Mouse (Mus musculus) heart, adult 8-10 months (tissue): ENCODE data around the gene Clptm1. TPM values are rescaled to one million over a fixed set of nuclear protein-coding genes. Genes with fewer than 3 reads are reported as not detected.

Source experiments
- DNase-seq: peaks from one replicate; pipeline ENCODE4 v3.0.0; 2022; ENCODE audit warnings: low spot score
- total RNA-seq, 4 experiments: library from RNA; stranded (reverse); gene quantifications; 2 replicates each; pipeline ENCODE4 v1.2.4; 2022

Clptm1 gene
- total RNA-seq, 4 experiments from 2014 or later: 69.3 to 77.8 (median 72.6) TPM

DNA sequence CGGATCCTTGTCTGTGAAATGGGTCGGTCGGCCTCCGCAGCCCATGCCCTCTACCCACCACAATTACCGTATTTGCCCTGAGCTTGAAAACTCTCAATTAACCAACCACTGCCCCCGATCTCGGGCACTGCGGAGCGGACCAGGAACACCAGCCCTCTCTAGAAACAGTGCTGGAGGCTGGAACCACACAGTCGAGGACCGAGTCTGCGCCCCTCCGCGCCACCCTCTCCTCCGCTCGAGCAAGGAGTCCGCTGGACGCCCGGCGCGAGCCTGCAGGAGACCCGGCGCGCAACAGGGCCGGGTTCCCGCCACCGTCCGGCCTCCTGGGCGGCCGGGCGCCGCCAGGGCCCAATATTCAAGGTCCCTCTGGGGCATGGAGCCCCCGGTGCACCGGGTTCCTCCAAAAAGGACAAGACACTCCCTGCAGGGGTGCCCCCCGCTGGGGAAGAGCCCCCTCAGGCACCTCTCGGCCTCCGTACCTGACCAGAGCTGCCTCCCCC is 328 bp downstream of the Clptm1 start:
- no peak for DNase-seq

DNA sequence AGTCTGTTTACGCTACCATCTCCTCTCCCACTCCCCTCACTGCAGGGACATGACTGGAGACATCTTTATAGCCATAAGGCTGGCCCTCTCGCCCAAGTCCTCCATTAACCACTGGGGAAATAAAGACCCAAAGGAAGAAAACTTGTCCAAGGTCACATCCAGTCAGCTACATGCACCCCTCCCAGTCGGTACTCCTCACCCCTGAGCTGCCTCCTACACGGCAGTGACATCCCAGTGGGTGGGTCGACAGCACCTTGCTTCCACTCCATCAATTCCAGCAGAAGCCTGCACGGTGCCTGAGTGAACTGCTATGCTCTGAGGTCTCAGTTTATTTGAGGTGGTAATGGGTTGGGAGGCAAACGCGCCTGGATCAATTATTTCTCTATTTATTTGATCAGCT is 893 bp downstream of the Clptm1 start:
- DNase-seq: no peak

DNA sequence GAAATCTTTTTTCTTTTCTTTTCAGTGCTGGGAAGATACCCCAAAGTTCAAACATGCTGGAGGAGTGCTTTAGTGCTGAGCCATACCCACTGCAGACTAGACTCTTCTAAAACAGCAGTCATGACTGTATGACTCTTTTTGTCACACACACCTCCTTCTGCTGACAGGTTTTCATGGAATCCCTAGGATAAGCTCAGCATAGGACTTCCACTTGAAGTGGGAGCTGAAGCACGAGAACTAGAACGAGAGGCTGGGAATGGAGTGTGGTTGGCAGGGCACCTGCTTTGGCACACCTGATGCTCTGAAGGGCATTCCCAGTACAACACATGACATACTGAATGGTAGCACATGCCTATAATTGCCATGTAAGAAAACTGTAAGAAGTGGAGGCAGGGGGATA is 12.2 kb downstream of the Clptm1 start:
- peak; percentile 73 for DNase-seq

DNA sequence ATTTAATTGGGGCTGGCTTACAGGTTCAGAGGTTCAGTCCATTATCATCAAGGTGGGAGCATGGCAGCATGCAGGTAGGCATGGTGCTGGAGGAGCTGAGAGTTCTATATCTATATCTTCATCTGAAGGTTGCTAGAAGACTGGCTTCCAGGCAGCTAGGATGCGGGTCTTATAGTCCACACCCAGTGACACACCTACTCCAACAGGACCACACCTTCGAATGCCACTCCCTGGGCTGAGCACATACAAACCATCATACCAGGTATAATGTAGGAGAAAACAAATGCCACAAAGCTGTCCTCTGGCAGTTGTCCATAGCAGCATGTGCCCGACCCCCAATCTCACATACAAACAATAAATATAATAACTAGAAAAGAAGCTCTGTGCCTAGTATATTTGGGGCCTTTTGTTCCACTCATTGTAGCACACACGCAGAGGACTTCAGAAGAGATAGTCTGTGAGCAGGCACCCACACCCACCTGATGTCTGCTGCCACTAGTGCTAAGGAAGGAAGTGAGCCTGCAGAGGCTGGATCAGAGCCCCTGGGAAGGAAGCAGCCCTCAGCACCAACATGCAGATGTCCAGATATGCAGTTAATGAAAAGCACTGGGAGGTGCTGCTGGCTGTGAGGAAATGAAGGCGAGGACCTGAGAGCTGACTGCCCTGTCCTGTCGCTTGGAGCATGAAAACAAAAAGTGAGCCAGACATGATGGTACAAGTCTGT is 13.6 kb downstream of the Clptm1 start:
- no peak for DNase-seq

DNA sequence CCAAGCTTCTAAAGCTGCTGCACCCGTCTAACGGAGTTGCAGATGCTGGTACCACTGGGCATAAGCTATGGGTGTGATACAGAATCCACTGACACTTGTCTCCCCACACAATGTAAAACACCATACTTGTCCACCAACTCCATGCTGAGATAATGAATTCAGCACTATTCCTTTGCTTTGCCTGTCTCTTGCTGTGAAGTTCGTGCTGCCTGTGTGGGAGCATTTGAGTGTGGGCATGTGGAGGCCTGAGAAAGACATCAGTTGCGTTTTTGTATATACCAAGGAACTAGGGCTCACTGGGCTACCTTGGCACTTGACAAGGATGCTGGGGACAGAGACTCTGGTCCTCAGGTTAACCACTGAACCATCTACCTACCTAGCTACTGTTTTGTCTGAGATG is 23.6 kb downstream of the Clptm1 start:
- no peak for DNase-seq

DNA sequence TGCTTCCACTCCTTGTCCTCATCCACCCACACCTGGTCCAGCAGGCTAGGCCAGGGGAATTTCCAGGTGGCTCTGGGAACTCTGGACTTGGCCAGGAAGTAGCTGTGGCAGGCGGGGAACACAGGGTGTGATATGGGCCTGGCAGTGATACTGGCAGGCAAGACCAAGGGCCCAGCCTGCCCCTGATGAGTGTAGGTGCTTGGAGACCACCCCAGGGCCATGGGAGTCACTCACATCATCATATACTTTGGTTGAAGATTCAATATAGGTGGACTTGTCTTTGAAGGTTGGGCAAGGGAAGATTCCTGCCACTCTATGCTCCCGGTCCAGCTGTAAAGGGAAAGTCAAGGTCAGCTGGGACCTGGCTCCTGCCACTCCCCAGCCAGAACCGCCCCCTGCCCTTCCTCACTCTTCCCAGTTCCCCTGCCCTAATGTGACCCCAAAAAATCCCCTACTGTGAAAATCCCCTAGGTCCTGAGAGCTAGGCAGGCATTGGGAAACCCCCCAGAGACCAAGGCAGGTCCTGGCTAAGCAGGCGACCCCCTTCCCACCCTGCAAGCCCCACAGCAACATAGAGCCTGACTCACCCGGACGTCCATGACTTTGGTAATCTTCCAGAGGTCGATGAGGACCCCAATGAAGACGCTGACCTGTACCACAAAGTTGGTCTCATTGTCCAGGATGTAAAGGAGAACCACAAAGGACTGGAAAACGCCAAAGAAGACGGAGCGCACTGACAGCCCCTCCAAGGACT is 29.6 kb downstream of the Clptm1 start:
- no peak for DNase-seq

DNA sequence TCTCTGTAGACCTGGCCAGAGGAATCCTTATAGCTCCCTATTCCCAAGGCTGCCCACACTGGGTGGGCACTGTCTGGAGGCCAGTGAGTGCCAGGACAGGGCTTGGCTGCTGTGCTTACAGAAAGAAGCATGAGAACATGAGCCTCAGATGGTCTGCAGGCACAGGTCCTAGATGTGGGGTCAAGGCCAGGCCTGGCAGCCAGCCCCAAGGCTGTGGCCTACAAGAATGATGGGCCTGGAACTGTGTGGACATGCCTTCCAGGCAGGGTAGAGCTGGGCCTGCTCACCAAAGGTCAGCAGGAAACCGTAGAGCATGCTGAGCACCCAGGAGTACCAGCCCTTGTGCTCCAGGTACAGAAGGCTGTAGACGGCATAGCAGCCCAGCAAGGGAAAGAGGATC is 30.2 kb downstream of the Clptm1 start:
- DNase-seq: no peak

DNA sequence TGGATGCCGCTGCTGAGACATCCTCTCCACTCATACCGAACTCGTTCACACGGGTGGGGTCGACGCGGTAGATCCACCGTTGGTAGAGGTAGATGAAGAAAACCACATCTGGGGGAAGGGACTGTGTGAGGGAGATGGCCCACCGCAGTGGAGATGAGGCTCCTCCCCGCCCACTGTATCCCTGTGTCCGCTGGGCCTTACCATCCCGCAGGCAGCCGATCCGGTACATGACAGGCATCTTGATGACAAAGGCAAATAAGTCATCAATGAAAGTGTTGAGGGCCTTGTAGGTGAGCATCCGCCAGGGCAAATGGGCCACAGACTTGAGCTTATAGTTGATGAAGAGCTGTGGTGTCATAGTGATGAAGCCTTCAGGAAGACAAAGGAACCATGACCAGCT is 31.0 kb downstream of the Clptm1 start:
- no peak for DNase-seq

DNA sequence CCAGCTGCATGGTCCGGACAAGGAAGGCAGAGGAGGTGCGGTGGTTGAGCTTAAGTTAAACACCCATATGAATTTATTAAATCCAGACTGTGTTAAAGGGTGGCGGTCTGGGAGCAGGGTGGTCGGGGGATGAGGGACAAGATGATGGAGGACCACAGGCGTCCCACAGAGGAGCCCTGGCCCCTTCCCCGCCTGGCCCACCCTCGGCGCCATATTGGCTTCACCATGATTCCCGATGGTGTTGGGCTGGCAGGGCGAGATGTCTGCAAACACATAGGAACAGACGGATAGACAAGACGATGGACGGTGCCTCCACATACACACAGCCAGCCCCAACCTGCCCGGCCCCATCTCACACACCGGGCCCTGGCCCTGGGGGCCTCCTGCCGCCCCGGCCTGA is 31.6 kb downstream of the Clptm1 start:
- DNase-seq: no peak

DNA sequence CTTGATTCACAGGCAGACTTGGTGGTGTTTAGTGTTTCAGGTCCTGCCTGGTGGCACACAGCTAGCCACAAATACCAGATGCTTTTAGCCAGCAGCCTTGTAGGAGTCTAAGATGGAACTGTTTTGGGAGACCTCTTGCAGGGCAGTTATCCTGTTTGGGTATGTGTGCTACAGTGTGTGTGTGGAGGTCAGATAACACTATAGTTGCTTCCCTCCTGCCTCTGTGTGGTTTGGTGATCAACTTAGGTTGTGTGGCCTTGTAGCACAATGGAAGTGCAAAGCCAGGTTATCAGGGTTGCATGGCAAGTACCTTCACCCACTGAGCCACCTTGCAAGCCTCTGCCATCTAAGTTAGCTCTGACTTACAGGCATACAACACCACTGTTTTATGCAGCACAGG is 32.1 kb downstream of the Clptm1 start:
- no peak for DNase-seq

DNA sequence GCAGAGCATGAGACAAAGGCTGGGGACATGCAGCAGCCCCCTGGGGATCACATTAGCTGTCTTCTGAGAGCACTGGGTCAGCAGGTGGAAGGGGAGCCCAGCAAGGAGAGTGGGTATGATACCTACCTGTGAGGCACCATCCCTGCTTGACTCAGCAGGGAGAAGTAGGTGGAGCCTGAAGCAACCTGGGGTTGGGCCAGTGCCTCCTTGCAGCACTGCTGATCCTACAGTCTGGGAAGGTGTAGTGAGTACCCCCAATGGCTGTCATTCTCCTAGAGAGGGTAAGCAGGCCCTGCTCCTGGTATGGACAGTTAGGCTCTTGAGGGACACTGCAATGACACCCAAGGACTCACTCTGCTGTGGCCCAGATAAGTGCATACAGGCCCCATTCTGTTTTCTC is 32.6 kb downstream of the Clptm1 start:
- DNase-seq: no peak

DNA sequence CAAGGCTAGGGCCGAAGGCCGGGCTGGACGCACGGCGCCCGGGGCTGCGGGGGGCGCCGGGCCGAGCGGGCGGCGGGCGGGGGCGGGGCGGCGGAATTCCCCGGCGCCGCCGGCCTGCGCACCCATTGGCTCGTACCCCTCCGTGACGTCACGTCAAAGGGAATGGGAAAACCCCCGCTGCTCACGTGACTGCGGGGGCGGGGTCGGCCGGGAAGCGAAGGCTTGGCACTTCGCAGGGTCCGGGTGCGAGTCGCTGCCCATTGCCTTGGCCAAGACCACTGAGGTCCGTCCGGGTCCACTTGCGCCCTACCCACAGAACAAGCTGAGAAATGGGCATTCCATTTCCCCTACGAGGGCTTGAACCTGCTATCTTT is 35.5 kb downstream of the Clptm1 start, which contains the start of gene Relb:
Relb (minus strand) TSS at position 78 of the 374 bp plus-strand sequence.
- peak; percentile 89 for DNase-seq

DNA sequence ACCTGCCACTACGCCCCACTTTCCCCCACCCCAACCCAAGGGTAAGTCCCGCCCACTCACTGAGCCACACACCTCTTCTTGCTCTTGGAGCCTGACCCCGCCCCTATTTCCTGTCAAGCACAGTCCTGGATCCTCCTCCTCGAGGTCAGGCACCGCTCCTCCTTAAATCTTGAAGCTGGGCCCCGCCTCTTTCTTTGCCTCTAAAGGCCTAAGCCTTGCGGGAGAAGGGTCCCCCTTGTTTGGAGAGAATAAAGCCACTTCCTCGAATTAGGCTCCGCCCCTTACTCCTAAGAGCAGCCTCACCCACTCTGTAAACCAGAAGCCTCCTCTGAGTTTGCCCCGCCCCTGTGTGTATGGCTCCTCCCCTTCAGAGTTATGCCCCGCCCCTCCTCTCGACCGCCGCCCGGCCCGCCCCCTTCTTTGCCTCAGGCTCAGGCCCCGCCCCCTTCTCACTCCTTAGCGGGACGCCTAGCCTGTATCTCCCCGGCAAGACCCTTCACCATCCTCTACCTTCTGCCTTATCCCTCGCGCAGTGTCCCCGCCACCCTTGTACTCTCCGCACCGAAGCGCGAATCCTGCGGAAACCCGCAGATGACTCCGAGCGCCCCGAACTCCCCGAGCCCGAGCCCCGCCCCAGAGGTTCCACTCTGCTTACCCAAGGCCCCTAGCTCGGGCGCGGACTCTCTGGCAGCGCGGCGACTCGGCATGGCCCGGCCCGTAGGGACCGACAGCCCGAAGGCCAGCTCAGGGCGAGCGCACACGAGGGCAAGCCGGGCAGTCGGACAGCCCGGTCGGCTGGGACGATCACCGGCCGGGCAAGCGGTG is 36.1 kb downstream of the Clptm1 start:
- peak; percentile 96 for DNase-seq

DNA sequence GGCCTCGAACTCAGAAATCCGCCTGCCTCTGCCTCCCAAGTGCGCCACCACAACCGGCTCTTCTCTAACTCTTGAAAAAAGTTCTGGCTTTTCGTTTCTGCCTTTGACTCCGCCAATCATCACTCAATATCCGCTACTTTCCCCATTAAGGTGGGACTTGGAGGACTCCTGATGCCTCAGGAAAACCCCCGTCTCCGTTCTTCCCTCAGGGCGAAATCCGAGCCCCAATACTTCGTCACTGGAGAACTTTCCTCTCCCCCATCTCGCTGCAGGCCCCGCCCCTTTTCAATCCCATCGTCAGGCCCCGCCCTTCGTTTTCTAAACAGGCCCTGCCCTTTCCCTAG is 36.7 kb downstream of the Clptm1 start:
- DNase-seq: no peak

DNA sequence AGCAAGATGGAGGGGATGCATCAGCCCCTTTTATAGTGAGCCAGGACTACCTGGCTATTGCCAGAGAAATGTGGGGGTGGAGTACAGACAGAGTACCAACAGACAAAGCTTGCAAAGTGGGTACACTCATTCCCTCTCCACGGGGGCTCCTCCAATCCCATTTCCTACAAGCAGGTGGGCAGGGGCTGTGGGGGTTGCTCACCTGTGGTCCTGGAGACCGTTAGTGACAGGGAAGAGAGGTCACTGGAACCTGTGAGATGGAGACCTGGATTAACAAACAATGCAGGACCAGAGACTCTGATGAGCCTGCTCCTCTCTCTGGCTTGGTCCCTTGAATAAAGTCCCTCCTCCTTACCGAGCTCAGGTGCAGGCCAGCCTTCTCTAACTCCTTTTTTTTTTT is 37.1 kb downstream of the Clptm1 start:
- no peak for DNase-seq

DNA sequence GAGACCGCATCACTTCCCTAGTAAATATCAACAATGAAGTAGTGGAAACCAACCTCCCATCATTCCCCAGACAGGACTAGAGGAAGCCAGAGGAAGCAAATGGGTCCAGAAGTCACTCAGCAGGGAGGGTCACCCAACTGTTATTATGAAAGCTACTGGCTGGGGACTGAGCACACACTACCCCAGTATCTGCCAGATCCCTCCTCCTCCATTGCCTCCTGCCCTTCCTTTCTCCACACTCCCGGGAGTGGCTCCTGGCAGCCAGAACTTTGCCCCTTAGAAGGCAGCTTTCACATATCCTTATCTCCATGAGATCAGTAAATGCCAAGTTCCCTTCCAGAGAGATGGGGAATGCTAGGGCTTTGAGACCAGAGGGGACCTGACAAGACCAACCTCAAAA is 41.4 kb downstream of the Clptm1 start:
- no peak for DNase-seq

DNA sequence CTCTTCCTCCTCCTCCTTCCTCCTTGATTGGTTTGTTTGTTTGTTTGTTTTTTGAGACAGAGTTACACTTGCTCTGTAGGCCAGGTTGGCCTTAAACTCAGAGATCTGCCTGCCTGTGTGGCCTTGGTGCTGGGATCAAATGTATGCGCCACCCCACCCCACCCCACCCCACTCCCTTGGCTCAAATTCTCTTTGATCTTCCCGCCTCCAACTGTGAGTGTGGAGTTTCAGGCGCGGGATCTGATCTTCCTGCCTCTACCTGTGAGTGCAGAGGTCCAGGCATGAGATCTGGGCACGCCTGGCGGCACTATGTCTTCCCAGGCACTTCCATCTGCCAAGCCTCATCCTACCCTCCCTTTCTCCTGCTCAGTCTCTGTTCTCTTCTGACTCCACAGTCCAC is 42.6 kb downstream of the Clptm1 start:
- DNase-seq: no peak

DNA sequence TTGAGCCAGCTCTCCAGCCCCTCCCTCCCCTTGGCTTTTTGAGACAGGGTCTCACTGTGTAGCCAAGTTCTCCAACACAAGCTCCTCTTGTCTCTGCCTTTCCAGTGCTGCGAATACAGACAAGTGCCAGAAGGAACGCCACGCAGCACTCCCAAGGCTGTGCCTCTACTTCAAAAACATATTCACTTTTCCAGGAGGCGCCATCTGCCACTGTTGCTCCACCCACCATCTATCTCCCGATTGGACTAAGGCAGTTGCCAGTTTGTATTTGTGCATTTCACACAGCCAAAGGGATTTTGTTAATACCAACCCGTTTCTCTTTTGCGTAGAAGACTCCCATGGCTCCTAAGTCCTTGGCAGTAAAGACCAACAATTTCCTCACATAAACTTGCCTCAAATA is 44.0 kb downstream of the Clptm1 start:
- no peak for DNase-seq

DNA sequence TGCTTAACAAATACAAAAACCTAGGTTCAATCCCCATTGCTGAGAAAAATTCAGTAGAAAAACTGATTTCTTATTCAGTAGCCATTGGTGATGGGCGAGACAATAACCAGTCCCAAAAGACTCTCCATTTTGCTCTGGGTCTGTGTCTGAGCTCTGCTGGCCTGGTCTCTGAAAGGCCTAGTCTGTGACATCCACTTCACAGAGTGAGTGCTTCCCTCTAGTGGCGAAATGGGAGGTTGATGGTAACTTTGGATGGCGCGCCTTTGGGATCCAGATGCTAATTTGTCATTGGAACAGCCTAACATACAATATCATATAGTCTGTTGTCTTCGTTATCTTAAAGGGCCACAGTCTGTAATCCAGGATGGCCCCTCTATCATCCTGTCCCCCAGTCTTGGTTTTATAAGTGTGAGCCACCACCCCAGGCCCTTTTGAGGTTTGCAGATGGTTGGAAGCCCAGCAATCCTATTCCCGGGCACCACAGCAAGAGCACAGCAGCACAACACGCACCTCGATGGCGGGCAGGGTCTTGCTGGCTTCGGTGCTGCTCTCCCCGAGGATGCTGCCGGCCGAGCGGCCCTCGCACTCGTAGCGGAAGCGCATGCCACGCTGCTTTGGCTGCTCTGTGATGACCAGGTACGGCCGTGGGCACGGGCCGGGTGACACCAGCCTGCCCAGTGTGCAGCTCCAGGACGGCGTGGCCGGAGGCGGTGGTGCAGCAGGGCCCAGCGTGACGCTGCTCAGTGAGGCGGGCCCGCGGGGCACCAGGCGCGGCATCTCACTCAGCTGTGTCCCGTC is 45.6 kb downstream of the Clptm1 start:
- DNase-seq: peak; percentile 70

DNA sequence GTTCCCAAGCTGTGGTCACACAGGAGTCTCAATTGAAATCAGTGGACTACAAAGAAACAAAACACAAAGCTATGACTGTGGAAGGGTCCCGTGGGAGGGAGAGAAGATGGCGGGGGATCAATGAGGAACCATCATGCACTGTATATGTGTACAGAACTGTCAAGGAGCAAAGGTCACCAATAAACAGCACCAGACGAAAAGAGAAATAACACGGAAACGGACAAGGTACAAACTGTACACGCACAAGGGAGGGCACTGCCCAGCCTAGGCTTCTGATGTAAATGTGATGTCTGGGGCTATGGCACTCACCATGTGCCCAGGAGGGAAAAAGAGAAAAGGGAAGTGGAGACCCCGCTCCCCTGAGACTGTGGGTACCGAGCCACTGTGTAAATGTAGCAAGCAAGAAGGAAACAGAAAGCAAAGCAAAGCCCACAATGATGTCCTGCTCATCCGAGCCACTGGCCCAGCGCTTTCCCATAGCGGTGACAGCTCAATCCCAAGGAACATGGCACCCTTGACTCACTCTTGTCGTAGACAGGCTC is 49.7 kb downstream of the Clptm1 start:
- no peak for DNase-seq

DNA sequence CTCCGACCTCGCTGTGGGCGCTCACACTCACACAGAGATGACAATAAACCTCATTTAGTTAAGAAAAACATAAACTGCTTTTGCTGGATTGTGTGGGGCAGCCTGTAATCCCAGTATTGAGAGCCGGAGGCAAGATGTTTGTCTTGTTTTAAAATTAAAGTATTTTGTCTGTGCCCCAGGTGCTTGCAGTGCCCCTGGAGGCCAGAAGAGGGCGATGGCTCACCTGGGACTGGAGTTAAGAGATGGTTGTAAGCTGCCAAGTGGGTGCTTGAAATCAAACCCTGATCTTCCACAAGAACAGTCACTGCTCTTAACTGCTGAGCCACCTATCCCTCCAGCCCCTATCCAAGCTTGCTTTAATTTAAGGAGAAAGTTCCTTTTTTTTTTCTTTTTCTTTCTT is 53.9 kb downstream of the Clptm1 start:
- DNase-seq: no peak
